Mouse (Mus musculus) hindbrain, embryonic 13.5 days (tissue): Measurements from ENCODE around the gene Uhrf1bp1l. TPM values are rescaled to one million over a fixed set of nuclear protein-coding genes. Genes with fewer than 3 reads are reported as not detected.

Source experiments
- ATAC-seq: fragments of 200-750 bp; cut with Nextera tagmentation; 2 replicates; pipeline ENCODE4 v1.8.0; 2017; ENCODE audit warnings: moderate TSS enrichment; ENCODE audit not compliant: low FRiP score
- H3K27ac ChIP-seq: fragments of 300-500 bp; sonication (generic); 2 replicates; pipeline ENCODE4 v1.5.1; 2015; ENCODE audit warnings: inconsistent platforms, mild to moderate bottlenecking, moderate library complexity
- H3K27me3 ChIP-seq: fragments of 300-500 bp; sonication (generic); 2 replicates; pipeline ENCODE4 v1.6.1; 2015; ENCODE audit warnings: mild to moderate bottlenecking, inconsistent platforms
- H3K36me3 ChIP-seq: fragments of 300-500 bp; sonication (generic); 2 replicates; pipeline ENCODE4 v1.6.1; 2015; ENCODE audit warnings: mild to moderate bottlenecking, inconsistent platforms
- H3K4me1 ChIP-seq: fragments of 300-500 bp; sonication (generic); replicated peaks from 2 replicates; pipeline ENCODE4 v1.6.1; 2015; ENCODE audit warnings: inconsistent platforms
- H3K4me2 ChIP-seq: fragments of 300-500 bp; sonication (generic); 2 replicates; pipeline ENCODE4 v1.6.1; 2015; ENCODE audit warnings: inconsistent platforms, mild to moderate bottlenecking, moderate library complexity
- H3K4me3 ChIP-seq: fragments of 300-500 bp; sonication (generic); 2 replicates; pipeline ENCODE4 v1.5.1; 2015; ENCODE audit warnings: mild to moderate bottlenecking, inconsistent platforms
- H3K9ac ChIP-seq: fragments of 300-500 bp; sonication (generic); 2 replicates; pipeline ENCODE4 v1.6.1; 2015; ENCODE audit warnings: mild to moderate bottlenecking, inconsistent platforms
- H3K9me3 ChIP-seq: fragments of 300-500 bp; sonication (generic); 2 replicates; pipeline ENCODE4 v1.6.1; 2016; ENCODE audit warnings: inconsistent platforms
- WGBS: fragments of 180-500 bp; shearing (Covaris S2); methylation state at CpG from one replicate; pipeline ENCODE4 v1.1.7; 2015; 5-methylcytosine and 5-hydroxymethylcytosine counted together
- polyA plus RNA-seq: library from polyadenylated mRNA; unstranded; fragments of >200 nt; fragmentation: Nextera tagmentation; extraction: Ambion mirVana; gene quantifications from 2 replicates; pipeline ENCODE4 v1.2.1, GENCODE M21; 2015

Gene Uhrf1bp1l
- polyA plus RNA-seq, 1 experiment from 2014 or later: 31.1 TPM

DNA sequence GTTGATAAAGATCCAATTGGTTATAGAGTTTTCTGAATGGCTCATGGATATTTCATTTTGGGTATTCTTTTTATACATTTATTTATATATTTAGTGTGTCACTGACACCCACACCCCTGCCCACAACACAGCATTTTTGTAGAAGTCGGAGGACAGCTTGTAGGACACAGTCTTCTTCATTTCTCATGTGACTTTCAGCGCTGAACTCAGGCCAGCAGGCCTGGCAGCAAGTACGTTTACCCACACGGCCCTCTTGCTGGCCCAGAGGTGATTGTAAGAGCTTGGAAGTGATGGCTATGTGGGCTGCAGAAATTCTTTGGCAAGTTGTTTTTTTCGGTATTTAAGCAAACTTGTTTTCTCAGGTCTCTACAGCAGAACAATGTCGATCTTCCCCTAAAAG, 49.3 kb downstream of the Uhrf1bp1l start:
- no peak overlapping the region for H3K27ac ChIP-seq
- no peak overlapping the region for H3K4me2 ChIP-seq
- H3K9ac ChIP-seq: no peak overlapping the region
- peaks cover 12% of the 10 kb centered on the region for H3K36me3 ChIP-seq
- no peak overlapping the region for H3K4me3 ChIP-seq
- 94% methylated on average over 6 of the region's 6 CpGs for WGBS
- H3K27me3 ChIP-seq: no peaks in the 10 kb centered on the region
- no peak for ATAC-seq
- H3K9me3 ChIP-seq: no peaks in the 10 kb centered on the region
- no peaks in the 10 kb centered on the region for H3K4me1 ChIP-seq

DNA sequence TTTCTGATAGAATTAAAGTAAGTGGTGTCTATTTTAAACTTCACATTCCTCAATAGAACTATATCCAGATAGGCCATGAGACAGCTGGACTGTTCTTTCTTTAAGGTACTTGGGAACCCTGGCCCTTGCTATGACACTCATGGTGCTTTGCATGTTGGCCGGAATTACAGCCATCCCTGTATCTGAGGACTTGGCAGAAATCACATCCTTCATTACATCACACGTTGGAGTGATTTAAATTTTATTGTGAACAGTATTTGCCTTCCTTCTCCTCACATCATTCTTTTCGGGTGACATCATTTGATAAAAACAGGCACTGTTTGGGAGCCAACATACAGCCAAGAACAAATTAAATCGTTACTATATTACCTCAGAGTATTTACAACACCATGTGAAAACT, 74.4 kb downstream of the Uhrf1bp1l start:
- Histone ChIP-seq H3K27ac (no peak overlapping the region), H3K36me3 (peaks cover 33% of the 10 kb centered on the region), H3K9ac (no peak overlapping the region), H3K9me3 (no peaks in the 10 kb centered on the region), H3K4me2 (no peak overlapping the region), H3K27me3 (no peaks in the 10 kb centered on the region), H3K4me3 (no peak overlapping the region), H3K4me1 (no peaks in the 10 kb centered on the region)
- WGBS: 88% methylated on average over 4 of the region's 4 CpGs
- ATAC-seq: no peak

DNA sequence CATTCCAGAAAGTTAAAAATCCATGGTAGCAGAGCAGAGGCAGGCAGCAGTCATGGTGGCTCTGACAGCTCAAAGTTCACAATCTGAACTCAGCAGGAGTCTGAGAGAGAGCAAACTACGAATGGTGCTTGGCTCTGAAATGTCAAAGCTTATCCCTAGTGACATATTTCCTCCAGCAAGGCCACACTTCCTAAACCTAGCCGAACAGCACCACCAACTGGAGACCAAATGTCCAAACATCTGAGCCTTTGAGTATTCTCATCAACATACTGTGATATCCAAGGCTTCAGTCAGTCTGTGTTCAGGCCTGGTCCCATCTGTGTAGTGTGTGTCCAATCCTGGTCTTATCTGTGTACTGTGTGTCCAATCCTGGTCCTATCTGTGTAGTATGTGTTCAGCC, 79.1 kb downstream of the Uhrf1bp1l start:
- no peaks in the 10 kb centered on the region for H3K9me3 ChIP-seq
- no peaks in the 10 kb centered on the region for H3K4me1 ChIP-seq
- no peak overlapping the region for H3K4me2 ChIP-seq
- no peaks in the 10 kb centered on the region for H3K27me3 ChIP-seq
- no peak overlapping the region for H3K27ac ChIP-seq
- H3K9ac ChIP-seq: no peak overlapping the region
- WGBS: 56% methylated on average over 2 of the region's 2 CpGs
- no peaks in the 10 kb centered on the region; the same call in 1 of the 2 replicates for H3K36me3 ChIP-seq
- no peak for ATAC-seq
- H3K4me3 ChIP-seq: no peak overlapping the region

DNA sequence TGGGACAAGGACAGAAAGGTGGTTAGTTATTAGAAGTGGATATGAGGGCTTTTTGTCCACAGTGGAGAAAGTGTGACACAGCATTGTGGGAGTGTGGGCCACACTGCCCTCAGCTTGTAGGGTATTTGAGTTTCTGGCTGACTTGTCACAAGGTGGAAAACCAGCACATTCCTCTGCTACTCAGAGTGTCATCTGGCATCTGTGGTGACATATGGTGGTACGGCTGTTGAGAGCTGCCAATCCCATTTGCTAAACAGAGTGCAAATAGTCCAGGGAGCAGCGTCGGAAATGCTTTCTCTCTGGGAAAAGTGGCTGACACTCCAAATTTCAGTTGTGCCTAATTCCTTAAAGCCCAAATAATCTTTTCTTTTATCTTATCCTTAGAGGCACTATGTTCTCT, 82.1 kb downstream of the Uhrf1bp1l start:
- H3K9ac ChIP-seq: no peak overlapping the region
- H3K36me3 ChIP-seq: no peaks in the 10 kb centered on the region; the same call in 1 of the 2 replicates
- H3K4me3 ChIP-seq: no peak overlapping the region
- H3K27me3 ChIP-seq: no peaks in the 10 kb centered on the region
- H3K4me1 ChIP-seq: no peaks in the 10 kb centered on the region
- ATAC-seq: no peak
- H3K4me2 ChIP-seq: no peak overlapping the region
- 62% methylated on average over 3 of the region's 3 CpGs for WGBS
- H3K27ac ChIP-seq: no peak overlapping the region
- H3K9me3 ChIP-seq: no peaks in the 10 kb centered on the region

DNA sequence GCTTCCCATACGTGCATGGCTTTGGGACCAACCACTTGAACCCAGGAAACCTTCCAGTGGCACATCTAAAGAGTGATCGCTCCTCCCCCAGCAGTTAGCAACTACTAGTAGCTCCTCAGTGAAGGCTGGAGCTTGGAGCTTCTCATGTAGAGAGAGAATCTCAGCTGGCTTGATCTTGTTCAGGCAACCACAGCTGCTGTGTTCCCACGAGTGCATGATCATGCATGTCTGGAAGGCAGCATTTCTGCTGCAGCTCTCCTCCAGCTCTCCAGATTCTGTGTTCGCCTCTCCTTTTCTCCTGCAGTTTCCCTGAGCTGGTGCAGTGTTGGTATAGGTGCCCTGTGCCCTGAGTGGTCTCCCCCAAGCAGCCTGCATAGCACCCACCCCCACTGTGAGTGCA, 87.5 kb downstream of the Uhrf1bp1l start:
- Histone ChIP-seq H3K27me3 (no peaks in the 10 kb centered on the region), H3K36me3 (no peaks in the 10 kb centered on the region), H3K9me3 (no peaks in the 10 kb centered on the region), H3K4me2 (no peak overlapping the region), H3K27ac (no peak overlapping the region), H3K4me3 (no peak overlapping the region), H3K4me1 (no peaks in the 10 kb centered on the region), H3K9ac (no peak overlapping the region)
- no peak for ATAC-seq
- WGBS: 73% methylated on average over 4 of the region's 4 CpGs

DNA sequence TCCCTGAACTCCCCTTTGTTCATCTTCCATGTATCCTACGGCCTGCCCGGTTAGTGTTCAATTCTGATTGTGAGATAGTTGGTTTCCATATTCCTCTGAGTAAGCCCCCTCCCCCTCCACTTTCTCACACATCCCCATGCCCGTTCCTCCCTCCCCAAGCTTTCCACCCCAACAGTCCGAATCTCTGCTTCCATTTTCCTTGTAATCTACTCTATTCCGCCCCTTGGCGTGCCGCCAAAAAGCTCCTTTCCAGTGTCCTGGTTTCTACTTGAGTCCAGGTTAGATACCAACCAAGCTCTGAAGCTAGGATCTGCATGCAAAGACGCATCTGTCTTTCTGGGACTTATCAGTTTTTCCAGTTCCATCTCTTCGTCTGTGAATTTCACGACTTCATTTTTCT, 88.4 kb downstream of the Uhrf1bp1l start:
- Histone ChIP-seq H3K4me2 (no peak overlapping the region), H3K27me3 (no peaks in the 10 kb centered on the region), H3K9me3 (no peaks in the 10 kb centered on the region), H3K9ac (no peak overlapping the region), H3K27ac (no peak overlapping the region), H3K4me1 (no peaks in the 10 kb centered on the region), H3K36me3 (no peaks in the 10 kb centered on the region), H3K4me3 (no peak overlapping the region)
- no peak for ATAC-seq
- 90% methylated on average over 10 of the region's 10 CpGs for WGBS

DNA sequence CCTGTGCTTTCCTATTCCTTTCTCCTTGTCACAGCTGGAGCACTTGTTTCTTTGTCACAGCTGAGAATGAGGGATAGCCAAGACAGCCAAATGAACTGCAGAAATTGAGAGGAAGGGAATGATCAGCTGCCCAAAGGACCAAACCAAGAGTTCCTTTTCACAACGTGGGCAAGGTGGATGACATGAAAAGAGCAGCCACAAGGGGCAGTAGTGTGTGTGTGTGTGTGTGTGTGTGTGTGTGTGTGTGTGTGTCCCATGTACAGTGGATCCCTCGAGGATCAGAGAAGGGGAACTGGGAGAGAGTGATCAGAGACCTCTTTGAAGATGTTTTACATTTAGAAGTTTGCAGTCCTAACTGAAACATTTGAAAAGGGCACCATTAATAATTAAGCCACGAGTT, 92.7 kb downstream of the Uhrf1bp1l start:
- no peak for ATAC-seq
- Histone ChIP-seq H3K36me3 (no peaks in the 10 kb centered on the region), H3K9me3 (no peaks in the 10 kb centered on the region), H3K4me1 (no peaks in the 10 kb centered on the region), H3K27ac (no peak overlapping the region), H3K4me3 (no peak overlapping the region), H3K4me2 (no peak overlapping the region), H3K9ac (no peak overlapping the region), H3K27me3 (no peaks in the 10 kb centered on the region)
- WGBS: 65% methylated on average over 3 of the region's 3 CpGs

DNA sequence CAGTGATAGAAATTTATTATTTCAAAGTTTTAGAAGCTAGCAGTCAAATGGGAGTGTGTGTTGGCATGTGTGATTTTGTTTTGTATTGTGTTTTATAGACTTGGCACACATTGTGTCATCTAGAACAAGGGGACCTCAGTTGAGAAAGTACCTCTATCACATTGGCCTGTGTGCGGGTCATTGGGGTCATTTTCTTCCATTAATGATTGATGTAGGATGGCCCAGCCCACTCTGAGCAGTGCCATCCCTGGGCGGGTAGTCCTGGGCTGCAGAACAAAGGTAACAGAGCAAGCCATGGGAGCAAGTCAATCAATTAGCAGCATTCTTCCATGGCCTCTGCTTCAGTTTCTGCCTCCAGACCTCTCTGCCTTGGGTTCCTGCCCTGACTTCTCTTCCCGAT, 94.0 kb downstream of the Uhrf1bp1l start:
- H3K9ac ChIP-seq: no peak overlapping the region
- H3K27ac ChIP-seq: no peak overlapping the region
- ATAC-seq: no peak
- no peaks in the 10 kb centered on the region for H3K27me3 ChIP-seq
- H3K4me3 ChIP-seq: no peak overlapping the region
- no peaks in the 10 kb centered on the region for H3K9me3 ChIP-seq
- H3K4me1 ChIP-seq: no peaks in the 10 kb centered on the region
- no peaks in the 10 kb centered on the region for H3K36me3 ChIP-seq
- 70% methylated on average over 3 of the region's 3 CpGs for WGBS
- H3K4me2 ChIP-seq: no peak overlapping the region

DNA sequence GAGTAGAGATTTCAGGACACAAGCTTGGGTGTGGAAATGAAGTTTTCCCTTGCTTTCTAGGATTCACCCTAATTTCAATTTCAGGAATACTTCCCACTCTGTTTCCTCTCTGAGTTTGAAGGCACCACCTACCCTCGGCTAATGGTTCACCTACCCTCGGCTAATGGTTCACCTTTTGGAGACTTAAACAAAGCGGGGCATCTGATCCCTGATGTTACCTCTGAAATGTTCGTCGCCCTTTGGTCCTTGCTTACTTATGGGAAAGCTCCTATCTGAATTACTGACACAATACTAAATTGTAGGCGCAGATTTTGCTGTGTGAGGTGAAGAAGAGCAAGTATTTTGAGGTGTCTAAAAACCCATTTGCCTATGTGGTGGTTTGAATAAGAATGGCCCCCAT, 106.2 kb downstream of the Uhrf1bp1l start:
- Histone ChIP-seq H3K9ac (no peak overlapping the region), H3K9me3 (peaks cover 4% of the 10 kb centered on the region; the same call in 1 of the 2 replicates), H3K27me3 (no peaks in the 10 kb centered on the region), H3K36me3 (no peaks in the 10 kb centered on the region), H3K4me3 (no peak overlapping the region), H3K27ac (no peak overlapping the region), H3K4me2 (no peak overlapping the region), H3K4me1 (no peaks in the 10 kb centered on the region)
- no peak for ATAC-seq
- WGBS: 96% methylated on average over 6 of the region's 6 CpGs

DNA sequence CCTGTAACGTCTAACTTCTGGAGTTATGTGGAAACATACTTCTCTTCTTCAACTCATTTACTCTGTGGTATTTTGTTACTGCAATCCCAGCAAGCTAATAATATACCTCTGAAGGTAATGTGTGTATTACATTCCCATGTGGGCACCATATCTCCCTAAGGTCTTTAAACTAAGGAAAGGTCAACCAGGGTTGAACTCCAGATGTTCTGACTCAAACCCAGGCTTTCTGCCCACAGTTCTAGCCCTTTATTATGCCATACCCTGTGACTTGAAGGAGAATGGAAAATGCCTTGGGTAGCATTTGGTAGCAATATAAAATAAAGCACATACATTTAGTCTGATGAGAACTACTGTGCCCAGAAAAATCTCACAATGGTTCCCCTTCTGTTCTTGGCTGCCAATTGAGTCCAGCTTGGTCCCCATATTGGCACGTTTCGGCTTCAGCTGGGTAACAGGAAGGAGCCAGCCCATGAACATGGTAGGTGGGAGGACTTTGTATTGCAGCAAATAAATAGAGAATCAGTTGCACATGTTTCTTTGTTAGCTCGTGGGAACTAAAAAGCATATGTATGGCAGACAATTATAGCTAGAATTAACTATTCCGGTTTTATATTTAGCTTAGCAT, 110.6 kb downstream of the Uhrf1bp1l start:
- no peak overlapping the region for H3K4me3 ChIP-seq
- no peak overlapping the region for H3K4me2 ChIP-seq
- H3K27me3 ChIP-seq: no peaks in the 10 kb centered on the region
- H3K9me3 ChIP-seq: no peaks in the 10 kb centered on the region
- H3K36me3 ChIP-seq: no peaks in the 10 kb centered on the region
- ATAC-seq: no peak
- no peak overlapping the region for H3K27ac ChIP-seq
- WGBS: 86% methylated on average over 5 of the region's 5 CpGs
- H3K4me1 ChIP-seq: no peaks in the 10 kb centered on the region
- no peak overlapping the region for H3K9ac ChIP-seq

DNA sequence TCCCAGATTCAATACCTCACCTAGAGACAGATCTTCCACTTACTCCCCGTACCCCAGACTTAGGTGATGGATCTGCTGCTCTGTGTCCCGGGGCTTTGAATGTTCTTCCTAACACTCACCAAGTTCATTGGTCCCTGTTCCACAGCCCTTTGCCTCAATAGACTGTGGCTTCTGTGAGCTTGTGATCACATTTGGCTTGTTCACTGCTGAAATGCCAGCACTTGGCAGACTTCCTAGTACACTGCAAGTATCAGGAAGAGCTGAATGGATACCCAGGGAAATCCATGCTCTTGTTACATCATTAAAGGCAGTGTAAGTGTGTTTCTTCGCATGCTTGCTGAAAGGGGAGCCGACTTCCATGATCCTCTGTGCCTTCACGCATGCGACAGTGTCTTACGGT, 111.5 kb downstream of the Uhrf1bp1l start:
- Histone ChIP-seq H3K9ac (no peak overlapping the region), H3K4me2 (no peak overlapping the region), H3K27me3 (no peaks in the 10 kb centered on the region), H3K4me1 (no peaks in the 10 kb centered on the region), H3K27ac (no peak overlapping the region), H3K4me3 (no peak overlapping the region), H3K9me3 (no peaks in the 10 kb centered on the region), H3K36me3 (no peaks in the 10 kb centered on the region)
- 94% methylated on average over 7 of the region's 7 CpGs for WGBS
- ATAC-seq: no peak

DNA sequence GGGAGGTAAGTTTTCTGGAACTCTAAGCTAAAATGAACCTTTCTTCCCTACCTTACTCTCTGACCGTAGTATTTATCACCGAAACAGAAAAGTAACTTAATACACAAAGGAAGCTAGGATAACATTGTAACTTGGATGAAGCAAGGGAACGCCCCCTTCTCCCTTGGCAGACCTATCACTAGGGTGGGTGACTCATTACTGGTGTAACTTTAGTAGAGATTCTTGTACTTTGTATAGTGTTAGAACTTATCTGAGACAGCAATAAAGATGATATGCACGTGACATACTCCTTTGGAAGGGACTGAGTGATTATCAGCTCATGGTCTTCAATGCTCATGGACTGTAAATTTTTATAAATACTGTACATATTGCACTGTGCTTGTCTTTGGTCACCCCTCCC, 123.4 kb downstream of the Uhrf1bp1l start:
- Histone ChIP-seq H3K9ac (no peak overlapping the region), H3K27me3 (no peaks in the 10 kb centered on the region), H3K27ac (no peak overlapping the region), H3K4me1 (peaks cover 5% of the 10 kb centered on the region; the same call in 1 of the 2 replicates), H3K4me3 (no peak overlapping the region), H3K4me2 (no peak overlapping the region), H3K36me3 (no peaks in the 10 kb centered on the region), H3K9me3 (no peaks in the 10 kb centered on the region)
- no peak for ATAC-seq
- 95% methylated on average over 4 of the region's 4 CpGs for WGBS

DNA sequence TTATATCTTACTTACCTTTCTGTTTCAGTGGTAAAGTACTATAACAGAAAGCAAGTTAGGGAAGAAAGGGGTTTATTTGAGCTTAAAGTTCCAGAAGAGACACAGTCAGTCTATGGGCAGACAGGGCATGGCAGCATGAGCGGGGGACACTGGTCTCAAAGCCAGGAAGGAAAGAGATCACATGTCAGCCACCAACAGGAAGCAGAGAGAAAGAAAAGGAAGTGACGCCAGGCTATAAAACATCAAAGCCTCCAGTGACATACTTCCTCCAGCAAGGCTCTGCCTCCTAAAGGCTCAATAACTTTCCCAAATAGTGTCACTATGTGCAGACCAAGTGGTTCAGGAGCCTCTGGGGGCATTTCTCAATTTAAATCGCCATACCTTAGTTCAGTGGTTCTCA, 124.0 kb downstream of the Uhrf1bp1l start:
- peaks cover 8% of the 10 kb centered on the region; the same call in 1 of the 2 replicates for H3K4me1 ChIP-seq
- no peaks in the 10 kb centered on the region for H3K36me3 ChIP-seq
- ATAC-seq: no peak
- H3K9ac ChIP-seq: no peak overlapping the region
- H3K4me3 ChIP-seq: no peak overlapping the region
- H3K27ac ChIP-seq: no peak overlapping the region
- WGBS: 82% methylated on average over 3 of the region's 3 CpGs
- no peak overlapping the region for H3K4me2 ChIP-seq
- no peaks in the 10 kb centered on the region for H3K9me3 ChIP-seq
- H3K27me3 ChIP-seq: no peaks in the 10 kb centered on the region
